Mouse (Mus musculus) CH12.LX (cell line): Measurements from ENCODE around the gene Cyp26a1. TPM values are rescaled to one million over a fixed set of nuclear protein-coding genes. Genes with fewer than 3 reads are reported as not detected.

Experiments
- DNase-seq: peaks from one replicate; pipeline ENCODE4 v3.0.0-alpha.2; 2013; ENCODE audit errors: extremely low read depth
- H3K27ac ChIP-seq: 2 replicates; pipeline ENCODE4 v1.5.1; 2012; ENCODE audit warnings: low read depth, mild to moderate bottlenecking, control low read depth, moderate library complexity; ENCODE audit not compliant: insufficient read depth
- H3K27me3 ChIP-seq: replicated peaks from 2 replicates; pipeline ENCODE3; 2012; ENCODE audit warnings: inconsistent platforms
- H3K36me3 ChIP-seq, 2 experiments: replicated peaks in 1 of 2; 2 replicates each; pipeline versions ENCODE3 to v1.6.1; 2012; ENCODE audit warnings: inconsistent platforms in 1 of 2, low read length in 1 of 2, mild to moderate bottlenecking in 1 of 2, mixed read lengths in 1 of 2, moderate library complexity in 1 of 2; ENCODE audit not compliant: control insufficient read depth in 1 of 2, insufficient read depth in 1 of 2
- H3K4me1 ChIP-seq, 2 experiments: 2 replicates each; pipeline ENCODE4 v1.6.1; 2012; ENCODE audit warnings: inconsistent platforms in 1 of 2, moderate library complexity in 1 of 2; ENCODE audit not compliant: insufficient read depth in 2 of 2, control insufficient read depth in 1 of 2
- H3K4me2 ChIP-seq: 2 replicates; pipeline ENCODE4 v1.6.1; 2012; ENCODE audit warnings: low read depth, mild to moderate bottlenecking, control low read depth; ENCODE audit not compliant: poor library complexity, insufficient read depth, severe bottlenecking
- H3K4me3 ChIP-seq, 3 experiments: fragments of 150-350 bp in 1 of 3; sonication (generic) in 1 of 3; replicated peaks in 1 of 3; 2 replicates each; pipeline versions ENCODE3 to v1.5.1; 2011 to 2012; ENCODE audit warnings: low read depth in 2 of 3, low read length in 2 of 3, mild to moderate bottlenecking in 2 of 3, moderate library complexity in 2 of 3, control low read depth in 1 of 3, improper control_type of control experiment in 1 of 3, inconsistent platforms in 1 of 3, mixed read lengths in 1 of 3; ENCODE audit not compliant: poor library complexity in 1 of 3
- H3K79me2 ChIP-seq: replicated peaks from 2 replicates; pipeline ENCODE4 v1.6.1; 2012; ENCODE audit warnings: mild to moderate bottlenecking, moderate library complexity; ENCODE audit not compliant: control insufficient read depth, poor library complexity, insufficient read depth, severe bottlenecking; ENCODE audit errors: extremely low read depth
- H3K9ac ChIP-seq: 2 replicates; pipeline ENCODE4 v1.6.1; 2012; ENCODE audit warnings: low read depth, mild to moderate bottlenecking, control low read depth, moderate library complexity; ENCODE audit not compliant: insufficient read depth
- H3K9me3 ChIP-seq: replicated peaks from 2 replicates; pipeline ENCODE3; 2012; ENCODE audit warnings: low read length, inconsistent platforms, mixed read lengths
- CHD1 ChIP-seq: IDR thresholded peaks from 2 replicates; pipeline ENCODE4 v1.6.1; 2012; ENCODE audit warnings: low read depth, low read length, improper control_type of control experiment, inconsistent platforms
- CHD2 ChIP-seq: IDR thresholded peaks from 2 replicates; pipeline ENCODE4 v1.6.1; 2011; ENCODE audit warnings: low read length, improper control_type of control experiment
- E2F4 ChIP-seq: IDR thresholded peaks from 2 replicates; pipeline ENCODE4 v1.6.1; 2011; ENCODE audit warnings: low read depth, low read length, improper control_type of control experiment; ENCODE audit not compliant: insufficient replicate concordance
- ELF1 ChIP-seq: IDR thresholded peaks from 2 replicates; pipeline ENCODE4 v1.6.1; 2014; ENCODE audit warnings: low read depth, mild to moderate bottlenecking, inconsistent platforms, low read length, improper control_type of control experiment
- GABPA ChIP-seq: IDR thresholded peaks from 2 replicates; pipeline ENCODE4 v1.6.1; 2012; ENCODE audit warnings: low read depth, low read length, improper control_type of control experiment, inconsistent platforms; ENCODE audit not compliant: insufficient replicate concordance
- JUND ChIP-seq: conservative IDR thresholded peaks from 2 replicates; pipeline ENCODE4 v1.6.1; 2011; ENCODE audit warnings: low read depth, low read length, improper control_type of control experiment
- MAX ChIP-seq: IDR thresholded peaks from 2 replicates; pipeline ENCODE4 v1.6.1; 2011; ENCODE audit warnings: low read length, improper control_type of control experiment
- PAX5 ChIP-seq: IDR thresholded peaks from 2 replicates; pipeline ENCODE4 v1.6.1; 2012; ENCODE audit warnings: low read length, inconsistent platforms, mixed read lengths
- POLR2AphosphoS2 ChIP-seq: IDR thresholded peaks from 2 replicates; pipeline ENCODE4 v1.6.1; 2011; ENCODE audit warnings: low read depth, low read length, improper control_type of control experiment
- TCF12 ChIP-seq: IDR thresholded peaks from 2 replicates; pipeline ENCODE4 v1.6.1; 2014; ENCODE audit warnings: low read depth, mild to moderate bottlenecking, inconsistent platforms, low read length, improper control_type of control experiment
- UBTF ChIP-seq: IDR thresholded peaks from 2 replicates; pipeline ENCODE4 v1.6.1; 2012; ENCODE audit warnings: low read depth, mild to moderate bottlenecking, inconsistent platforms, low read length, improper control_type of control experiment, moderate library complexity
- ZMIZ1 ChIP-seq: IDR thresholded peaks from 2 replicates; pipeline ENCODE4 v1.6.1; 2012; ENCODE audit warnings: low read depth, mild to moderate bottlenecking, inconsistent platforms, low read length, improper control_type of control experiment
- dilution Hi-C: fragments of 300-500 bp; cut with MboI; formaldehyde crosslinking; loops from 2 replicates; pipeline ENCODE4 v1.14.3; 2020; ENCODE audit warnings: low sequenced_read_pairs; ENCODE audit not compliant: extremely low pct_unique_long_range_greater_than_20kb, extremely low pct_ligation_motif_present
- in situ Hi-C: fragments of 300-500 bp; cut with MboI; formaldehyde crosslinking; loops from 3 replicates; pipeline ENCODE4 v1.14.3; 2019; ENCODE audit warnings: low sequenced_read_pairs, low pct_ligation_motif_present, low pct_unique_long_range_greater_than_20kb, mixed read lengths
- polyA plus RNA-seq: library from polyadenylated mRNA; unstranded; fragments of >175 nt; gene quantifications from 2 replicates; pipeline ENCODE4 v1.2.1, GENCODE M21; 2012; ENCODE audit warnings: low read depth; ENCODE audit not compliant: insufficient read length
- total RNA-seq, 2 experiments: library from RNA; depleted of rRNA; stranded (reverse); fragments of 300-350 nt in 1 of 2; fragments of >200 nt in 1 of 2; gene quantifications; 2 replicates each; pipeline ENCODE4 v1.2.3; 2012 to 2014

Cyp26a1 gene
- total and polyA plus RNA-seq, 3 experiments = 0.17 TPM; not detected in 2

DNA sequence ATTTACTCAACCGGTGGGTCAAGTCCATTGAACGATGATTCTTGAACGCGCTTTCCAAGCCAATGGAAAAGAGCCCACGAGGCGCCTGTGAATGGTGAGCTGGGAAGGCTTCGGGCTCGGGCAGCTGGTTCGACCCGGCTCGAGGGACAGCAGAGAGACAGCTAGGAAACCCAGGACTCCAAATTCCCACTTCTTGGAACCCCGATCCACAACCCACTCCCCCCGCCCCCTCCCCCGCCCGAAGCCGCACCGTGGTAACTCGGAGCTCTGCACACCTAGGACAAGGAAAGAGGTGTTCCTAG lies 312 bp upstream of the Cyp26a1 start:
- no peak overlapping the region for H3K4me3 ChIP-seq
- H3K27me3 ChIP-seq = no peaks in the 10 kb centered on the region
- H3K9me3 ChIP-seq = peaks cover 18% of the 10 kb centered on the region
- no peak overlapping the region for H3K27ac ChIP-seq
- in situ Hi-C loops (no loop called here), dilution Hi-C loops (no loop called here)
- H3K36me3 ChIP-seq = peaks cover 0 to 4% of the 10 kb centered on the region in 2 experiments
- DNase-seq = no peak
- no peak for TF ChIP-seq PAX5
- H3K79me2 ChIP-seq = no peaks in the 10 kb centered on the region
- peaks cover 0 to under 1% of the 10 kb centered on the region in 2 experiments; a peak in 1 of 4 replicates for H3K4me1 ChIP-seq
- H3K4me2 ChIP-seq = no peak overlapping the region
- no peak overlapping the region for H3K9ac ChIP-seq

DNA sequence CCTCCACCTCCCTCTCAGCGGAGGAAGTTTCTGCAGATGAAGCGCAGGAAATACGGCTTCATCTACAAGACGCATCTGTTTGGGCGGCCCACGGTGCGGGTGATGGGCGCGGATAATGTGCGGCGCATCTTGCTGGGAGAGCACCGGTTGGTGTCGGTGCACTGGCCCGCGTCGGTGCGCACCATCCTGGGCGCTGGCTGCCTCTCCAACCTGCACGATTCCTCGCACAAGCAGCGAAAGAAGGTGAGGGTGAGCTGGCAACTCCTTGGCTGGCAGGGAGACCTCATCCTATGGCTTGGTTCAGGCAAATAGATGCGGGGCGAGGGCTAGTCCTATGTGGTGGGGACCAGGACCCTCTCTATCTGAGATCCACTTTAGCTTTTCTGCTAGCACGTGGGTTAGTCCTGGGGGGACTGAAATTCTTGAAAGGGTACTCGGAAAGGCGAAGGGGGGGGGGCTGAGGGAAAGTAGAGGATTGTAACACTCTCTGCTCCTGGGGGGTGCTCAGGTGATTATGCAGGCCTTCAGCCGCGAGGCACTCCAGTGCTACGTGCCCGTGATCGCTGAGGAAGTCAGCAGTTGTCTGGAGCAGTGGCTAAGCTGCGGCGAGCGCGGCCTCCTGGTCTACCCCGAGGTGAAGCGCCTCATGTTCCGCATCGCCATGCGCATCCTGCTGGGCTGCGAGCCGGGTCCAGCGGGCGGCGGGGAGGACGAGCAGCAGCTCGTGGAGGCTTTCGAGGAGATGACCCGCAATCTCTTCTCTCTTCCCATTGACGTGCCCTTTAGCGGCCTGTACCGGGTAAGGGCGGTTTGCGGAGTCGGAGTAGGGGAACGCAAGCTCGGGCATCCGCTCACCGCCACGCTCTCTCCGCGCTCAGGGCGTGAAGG lies 919 bp downstream of the Cyp26a1 start:
- Histone ChIP-seq H3K9me3 (peaks cover 18% of the 10 kb centered on the region), H3K27ac (no peak overlapping the region), H3K27me3 (no peaks in the 10 kb centered on the region), H3K79me2 (no peaks in the 10 kb centered on the region), H3K36me3 (peaks cover 0 to 2% of the 10 kb centered on the region in 2 experiments), H3K4me3 (no peak overlapping the region), H3K9ac (no peak overlapping the region), H3K4me2 (no peak overlapping the region), H3K4me1 (no peaks in the 10 kb centered on the region)
- no peak for DNase-seq
- TF ChIP-seq CHD2 (no peak), JUND (no peak), POLR2AphosphoS2 (no peak), ZMIZ1 (no peak), TCF12 (no peak), UBTF (no peak), GABPA (no peak), E2F4 (no peak), ELF1 (no peak), CHD1 (no peak)
- dilution Hi-C loops = no loop called here
- in situ Hi-C loops = no loop called here

DNA sequence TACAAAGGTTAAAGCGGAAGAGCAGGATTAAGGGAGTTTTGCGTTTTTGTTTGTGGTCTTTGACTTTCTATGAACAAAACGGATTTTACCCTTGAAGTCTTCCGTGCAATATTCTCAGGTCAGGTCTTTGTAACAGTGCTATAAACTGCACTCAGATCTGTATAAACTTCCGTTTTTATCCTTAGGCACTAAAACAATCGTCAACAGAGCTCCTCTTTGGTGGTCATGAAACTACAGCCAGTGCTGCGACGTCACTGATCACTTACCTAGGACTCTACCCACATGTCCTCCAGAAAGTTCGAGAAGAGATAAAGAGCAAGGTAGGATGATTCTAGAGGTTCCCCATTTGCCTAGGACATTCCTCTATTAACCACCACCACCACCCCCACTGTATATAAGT lies 2.1 kb downstream of the Cyp26a1 start:
- Histone ChIP-seq H3K9me3 (peaks cover 18% of the 10 kb centered on the region), H3K4me3 (no peak overlapping the region), H3K4me1 (no peaks in the 10 kb centered on the region), H3K4me2 (no peak overlapping the region), H3K36me3 (peaks cover 0 to 2% of the 10 kb centered on the region in 2 experiments)
- no peak for DNase-seq
- in situ Hi-C loops (loop anchor here (25.0 kb wide), 1 partner anchor 138 kb away; no protein-coding TSS in a partner anchor), dilution Hi-C loops (no loop called here)
- no peak for TF ChIP-seq MAX
- TF ChIP-seq, all 38 proteins: peak for 0
- H3K79me2 ChIP-seq = no peaks in the 10 kb centered on the region
- H3K27ac ChIP-seq = no peak overlapping the region
- no peaks in the 10 kb centered on the region for H3K27me3 ChIP-seq
- no peak overlapping the region for H3K9ac ChIP-seq
